Mouse (Mus musculus): ENCODE measurements around the gene Unkl.

DNA sequence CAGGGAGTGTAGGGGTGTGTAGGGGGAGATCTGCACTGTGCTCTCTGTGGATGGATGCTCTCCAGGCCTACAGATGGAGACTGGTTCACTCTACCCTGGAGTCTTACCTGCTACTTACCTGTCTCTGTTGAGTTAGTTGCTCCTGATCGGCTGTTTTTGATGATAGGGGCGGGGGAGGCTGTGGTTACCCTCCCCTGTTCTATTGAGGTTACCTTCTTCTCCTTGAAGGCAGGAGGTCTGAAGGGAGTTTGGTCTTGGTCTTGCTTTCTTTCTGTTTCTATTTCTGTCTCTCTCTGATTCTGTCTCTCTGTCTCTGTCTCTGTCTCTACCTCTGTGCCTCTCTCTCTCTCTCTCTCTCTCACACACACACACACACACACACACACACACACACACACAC lies 66.9 kb downstream of the Unkl start:
- TF ChIP-seq POLR2A (IDR thresholded peaks at IDR 0.05; ENCODE audit: control insufficient read depth, low read depth, low read length) (no peak), CTCF (IDR thresholded peaks at IDR 0.05; ENCODE audit: control insufficient read depth, insufficient read depth, insufficient replicate concordance, low read depth, low read length) (no peak)
